Mouse (Mus musculus) right cerebral cortex, adult 2 months (tissue): ENCODE data around the gene Rsph10b.
"Not testable (repeated sequence)": the region's sequence is repeated elsewhere in the genome, so short reads cannot be mapped to it uniquely, and the experiment has no call there.

Experiments used
- DNase-seq, 2 experiments: peaks; one replicate each; pipeline ENCODE4 v3.0.0; 2021 to 2022; ENCODE audit warnings: low spot score in 2 of 2

Gene Rsph10b

GRCm38 (mm10) chr5:143993260-143993659, 60.4 kb downstream of the Rsph10b start:
- DNase-seq, result no peak

DNA sequence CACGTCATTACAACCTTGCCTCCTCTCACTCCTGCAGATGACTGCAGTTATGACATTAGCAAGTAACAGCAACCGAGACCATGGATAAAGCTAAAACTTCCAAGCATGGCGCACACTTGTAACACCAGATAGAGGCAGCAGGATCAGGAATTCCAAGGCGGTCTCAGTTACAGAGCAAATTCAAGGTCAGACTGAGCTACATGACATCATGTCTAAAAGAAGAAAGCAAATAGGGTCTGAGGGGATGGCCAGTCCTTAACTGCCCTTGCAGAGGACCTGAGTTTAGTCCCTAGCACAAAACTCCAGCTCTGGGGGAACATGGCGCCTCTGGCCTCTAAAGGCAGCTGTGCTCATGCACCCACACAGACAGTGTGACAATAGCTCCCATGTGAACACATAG, 61.0 kb downstream of the Rsph10b start:
- DNase-seq, result no peak

- no peak for DNase-seq
Observed at GRCm38 (mm10) chr5:143994632-143995365, 62.0 kb downstream of the Rsph10b start.

DNA sequence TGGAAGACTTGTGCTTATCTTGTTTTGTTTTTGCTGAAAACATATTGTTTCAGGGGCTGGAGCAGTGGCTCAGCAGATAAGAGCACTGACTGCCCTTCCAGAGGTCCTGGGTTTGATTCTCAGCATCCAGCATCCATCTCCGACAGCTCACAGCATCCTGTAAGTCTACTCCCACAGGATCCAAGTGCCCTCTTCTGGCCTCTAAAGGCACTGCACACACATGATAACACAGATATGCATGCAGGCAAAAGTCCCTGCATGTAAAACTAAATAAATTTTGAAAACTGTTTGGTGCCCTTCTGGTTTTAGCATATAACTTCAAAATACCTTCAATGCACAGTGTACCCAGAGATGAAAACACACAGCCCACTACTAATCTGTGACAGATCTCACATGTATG, 66.6 kb downstream of the Rsph10b start:
- no peak for DNase-seq

GRCm38 (mm10) chr5:144002461-144003192, 69.8 kb downstream of the Rsph10b start:
- no peak for DNase-seq

- not testable (repeated sequence) for DNase-seq
Observed at GRCm38 (mm10) chr5:144013366-144014134, 80.7 kb downstream of the Rsph10b start.

DNA sequence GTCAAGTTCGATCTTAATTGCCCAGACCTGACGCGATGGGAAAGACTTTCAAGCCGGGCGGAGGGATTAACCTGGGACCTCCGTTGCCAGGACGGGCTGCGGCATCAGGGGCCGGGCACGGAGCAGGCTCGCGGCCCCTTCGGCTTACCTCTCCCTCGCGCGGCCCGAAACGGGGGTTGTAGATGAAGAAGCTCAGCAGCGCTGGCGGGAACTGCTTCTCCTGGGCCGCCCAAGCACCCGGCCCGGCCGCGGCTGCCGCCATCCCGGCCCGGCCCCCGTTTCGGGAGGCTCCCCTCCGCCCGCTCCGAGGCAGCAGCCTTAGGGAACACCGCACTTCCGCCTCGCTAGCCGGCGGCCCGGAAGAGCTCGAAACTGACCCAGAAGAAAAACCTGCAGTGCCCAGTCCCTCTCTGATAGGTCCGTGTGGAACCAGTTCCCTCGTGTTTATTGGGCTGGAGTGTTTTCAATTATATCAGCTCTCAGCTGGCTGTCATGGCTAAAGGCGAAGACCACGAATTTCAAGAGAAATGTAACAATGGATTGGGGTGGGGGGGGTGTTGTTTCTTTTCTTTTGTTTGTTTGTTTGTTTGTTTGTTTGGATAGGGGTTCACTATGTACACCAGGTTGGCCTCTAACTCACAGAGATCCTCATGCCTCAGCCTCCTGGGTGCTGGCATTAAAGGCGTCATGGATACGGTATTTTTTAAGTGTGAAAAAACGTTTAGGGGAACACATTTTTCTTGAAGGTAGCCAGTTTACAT, 81.9 kb downstream of the Rsph10b start, which contains the start of gene Ccz1:
TSS of gene Ccz1 (minus strand) at position 327 of the 761 bp plus-strand sequence.
- peak; percentile 74 to 82 for DNase-seq

GRCm38 (mm10) chr5:144015312-144015650, 82.4 kb downstream of the Rsph10b start:
- DNase-seq, result no peak

DNA sequence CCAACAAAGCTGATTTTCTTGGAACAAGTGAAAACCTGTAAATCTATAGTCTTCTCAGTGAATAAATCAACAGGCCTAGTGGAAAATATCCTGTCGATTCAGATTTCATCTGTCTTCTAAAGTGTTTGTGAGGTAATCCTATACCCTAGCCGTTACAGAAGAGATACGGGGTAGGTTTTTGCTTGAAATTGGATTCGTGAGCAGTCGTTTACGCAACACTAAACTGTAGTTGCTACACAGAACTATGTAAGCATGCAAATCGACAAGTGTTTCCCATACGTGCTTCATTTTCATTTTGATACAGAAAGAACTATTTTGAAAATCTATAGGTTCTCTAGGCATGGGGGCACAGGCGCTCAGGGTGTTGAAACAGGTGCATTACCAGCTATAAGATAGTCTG, 83.0 kb downstream of the Rsph10b start:
- no peak for DNase-seq

- no peak for DNase-seq
Observed at GRCm38 (mm10) chr5:144026620-144027263, 93.9 kb downstream of the Rsph10b start, which contains the start of gene Ocm. Gene Ocm (minus strand): TSS chr5:144026670.

GRCm38 (mm10) chr5:144032491-144032890, 99.7 kb downstream of the Rsph10b start:
- no peak for DNase-seq

- DNase-seq, result peak in 1 of 2 experiments; percentile 56
Observed at GRCm38 (mm10) chr5:144034567-144034966, 101.7 kb downstream of the Rsph10b start.
